Mouse (Mus musculus) E14TG2a.4 (cell line): ENCODE results near the gene Stard13.

Source experiments
- CTCF ChIP-seq: conservative IDR thresholded peaks from 2 replicates; pipeline ENCODE4 v1.5.1; 2014; ENCODE audit warnings: low read length
- NANOG ChIP-seq: IDR thresholded peaks from 2 replicates; pipeline ENCODE4 v1.6.1; 2014; ENCODE audit warnings: borderline replicate concordance, low read length, mixed read lengths
- POU5F1 ChIP-seq: IDR thresholded peaks from 2 replicates; pipeline ENCODE4 v1.6.1; 2014; ENCODE audit warnings: low read length, borderline replicate concordance

GRCm38 (mm10) chr5:151037871-151038270 lies 195.8 kb downstream of the Stard13 start:
- no peak for TF ChIP-seq CTCF
- no peak for TF ChIP-seq NANOG
- TF ChIP-seq POU5F1 = no peak
